Mouse (Mus musculus): Measurements from ENCODE around the gene Sppl3. TPM values are rescaled to one million over a fixed set of nuclear protein-coding genes. Genes with fewer than 3 reads are reported as not detected.
A peak's percentile ranks its signal among the peaks of the same experiment; 100 is the strongest.
"Not testable (repeated sequence)": the region's sequence is repeated elsewhere in the genome, so short reads cannot be mapped to it uniquely, and the experiment has no call there.

The Sppl3 gene
- total RNA-seq, 2 experiments from 2014 or later = 20.1 to 20.8 TPM

GRCm38 (mm10) chr5:115099530-115099929 is 88.6 kb downstream of the Sppl3 start:
- DNase-seq = no peak
- Histone ChIP-seq H3K27ac (no peak overlapping the region; the same call in 1 of the 2 replicates), H3K4me3 (no peak overlapping the region)
- no peak for TF ChIP-seq CTCF (IDR thresholded peaks at IDR 0.05)
- intact Hi-C loops (cut with DNase I) = no loop called here

GRCm38 (mm10) chr5:115099991-115100390 is 89.1 kb downstream of the Sppl3 start:
- DNase-seq = no peak
- intact Hi-C loops (cut with DNase I) = no loop called here
- Histone ChIP-seq H3K4me3 (no peak overlapping the region), H3K27ac (peak overlapping the region; percentile 58)
- TF ChIP-seq CTCF (IDR thresholded peaks at IDR 0.05) = no peak

- Histone ChIP-seq H3K4me3 (no peak overlapping the region), H3K27ac (peak overlapping the region; percentile 58)
- no peak for TF ChIP-seq CTCF (IDR thresholded peaks at IDR 0.05)
- intact Hi-C loops (cut with DNase I) = no loop called here
- DNase-seq = no peak
Measured at GRCm38 (mm10) chr5:115100473-115100872, 89.5 kb downstream of the Sppl3 start.

- TF ChIP-seq CTCF (IDR thresholded peaks at IDR 0.05) = no peak
- intact Hi-C loops (cut with DNase I) = no loop called here
- H3K4me3 ChIP-seq = no peak overlapping the region
- H3K27ac ChIP-seq = no peak overlapping the region
- DNase-seq = no peak
Measured at GRCm38 (mm10) chr5:115102231-115102630, 91.3 kb downstream of the Sppl3 start.

GRCm38 (mm10) chr5:115103253-115103652 is 92.3 kb downstream of the Sppl3 start:
- intact Hi-C loops (cut with DNase I); H3K4me3 ChIP-seq; DNase-seq; H3K27ac ChIP-seq: not testable (repeated sequence)

GRCm38 (mm10) chr5:115111156-115111555 is 100.2 kb downstream of the Sppl3 start:
- no peak for TF ChIP-seq CTCF (IDR thresholded peaks at IDR 0.05)
- H3K27ac ChIP-seq = no peak overlapping the region
- intact Hi-C loops (cut with DNase I) = no loop called here

GRCm38 (mm10) chr5:115113244-115113643 is 102.3 kb downstream of the Sppl3 start:
- DNase-seq = no peak
- no peak overlapping the region for H3K4me3 ChIP-seq
- H3K27ac ChIP-seq = no peak overlapping the region
- intact Hi-C loops (cut with DNase I) = no loop called here
- no peak for TF ChIP-seq CTCF (IDR thresholded peaks at IDR 0.05)

More at GRCm38 (mm10) chr5:115111156-115111555, 100.2 kb downstream of the Sppl3 start:
- no peak overlapping the region for H3K4me3 ChIP-seq
- DNase-seq = no peak

GRCm38 (mm10) chr5:115114501-115114900 is 103.6 kb downstream of the Sppl3 start:
- H3K4me3 ChIP-seq = no peak overlapping the region
- no peak for TF ChIP-seq CTCF (IDR thresholded peaks at IDR 0.05)
- intact Hi-C loops (cut with DNase I) = no loop called here
- no peak for DNase-seq
- H3K27ac ChIP-seq = no peak overlapping the region

GRCm38 (mm10) chr5:115116426-115116825 is 105.5 kb downstream of the Sppl3 start:
- intact Hi-C loops (cut with DNase I) = no loop called here
- DNase-seq = no peak
- no peak for TF ChIP-seq CTCF (IDR thresholded peaks at IDR 0.05)
- Histone ChIP-seq H3K27ac (no peak overlapping the region), H3K4me3 (no peak overlapping the region)

- Histone ChIP-seq H3K27ac (no peak overlapping the region), H3K4me3 (no peak overlapping the region)
- no peak for TF ChIP-seq CTCF (IDR thresholded peaks at IDR 0.05)
- no peak for DNase-seq
- intact Hi-C loops (cut with DNase I) = no loop called here
Measured at GRCm38 (mm10) chr5:115117467-115117866, 106.5 kb downstream of the Sppl3 start.

- peak within 1 kb of the TSS; percentile 91 for H3K27ac ChIP-seq
- TF ChIP-seq CTCF (IDR thresholded peaks at IDR 0.05) = no peak
- H3K4me3 ChIP-seq = peak within 1 kb of the TSS; percentile 79
- DNase-seq = peak; percentile 89
- intact Hi-C loops (cut with DNase I) = no loop called here
Measured at GRCm38 (mm10) chr5:115118961-115119570, 108.1 kb downstream of the Sppl3 start, which contains the start of gene Acads. Acads (minus strand) TSS chr5:115119346.

GRCm38 (mm10) chr5:115120978-115121377 is 110.0 kb downstream of the Sppl3 start:
- intact Hi-C loops (cut with DNase I) = no loop called here
- H3K4me3 ChIP-seq = no peak overlapping the region
- 0 out of 2 replicates have a peak overlapping the region, but pooled peaks have one; percentile 20 for H3K27ac ChIP-seq
- no peak for TF ChIP-seq CTCF (IDR thresholded peaks at IDR 0.05)
- DNase-seq = no peak

- no peak for DNase-seq
- Histone ChIP-seq H3K27ac (peak overlapping the region; percentile 74), H3K4me3 (no peak overlapping the region)
- no peak for TF ChIP-seq CTCF (IDR thresholded peaks at IDR 0.05)
- intact Hi-C loops (cut with DNase I) = loop anchor here (1.0 kb wide), 2 partner anchors 39 to 112 kb away; no protein-coding TSS in a partner anchor
Measured at GRCm38 (mm10) chr5:115124690-115125089, 113.8 kb downstream of the Sppl3 start.
